Mouse (Mus musculus) E14TG2a.4 (cell line): ENCODE data around the gene Uox.

Experiments
- H3K27me3 ChIP-seq: 2 replicates; pipeline ENCODE4 v1.6.1; 2014; ENCODE audit warnings: low read length, control low read depth; ENCODE audit not compliant: insufficient read depth
- H3K36me3 ChIP-seq: 2 replicates; pipeline ENCODE4 v1.6.1; 2014; ENCODE audit warnings: low read length, control low read depth; ENCODE audit not compliant: insufficient read depth
- H3K4me1 ChIP-seq: replicated peaks from 2 replicates; pipeline ENCODE4 v1.6.1; 2014; ENCODE audit warnings: low read depth, low read length, control low read depth
- H3K4me3 ChIP-seq: replicated peaks from 2 replicates; pipeline ENCODE4 v1.5.1; 2014; ENCODE audit warnings: mild to moderate bottlenecking, low read length
- H3K9me3 ChIP-seq: 2 replicates; pipeline ENCODE4 v1.6.1; 2014; ENCODE audit warnings: low read length, control low read depth
- CTCF ChIP-seq: conservative IDR thresholded peaks from 2 replicates; pipeline ENCODE4 v1.5.1; 2014; ENCODE audit warnings: low read length
- NANOG ChIP-seq: IDR thresholded peaks from 2 replicates; pipeline ENCODE4 v1.6.1; 2014; ENCODE audit warnings: borderline replicate concordance, low read length, mixed read lengths
- POU5F1 ChIP-seq: IDR thresholded peaks from 2 replicates; pipeline ENCODE4 v1.6.1; 2014; ENCODE audit warnings: low read length, borderline replicate concordance

Uox gene

DNA sequence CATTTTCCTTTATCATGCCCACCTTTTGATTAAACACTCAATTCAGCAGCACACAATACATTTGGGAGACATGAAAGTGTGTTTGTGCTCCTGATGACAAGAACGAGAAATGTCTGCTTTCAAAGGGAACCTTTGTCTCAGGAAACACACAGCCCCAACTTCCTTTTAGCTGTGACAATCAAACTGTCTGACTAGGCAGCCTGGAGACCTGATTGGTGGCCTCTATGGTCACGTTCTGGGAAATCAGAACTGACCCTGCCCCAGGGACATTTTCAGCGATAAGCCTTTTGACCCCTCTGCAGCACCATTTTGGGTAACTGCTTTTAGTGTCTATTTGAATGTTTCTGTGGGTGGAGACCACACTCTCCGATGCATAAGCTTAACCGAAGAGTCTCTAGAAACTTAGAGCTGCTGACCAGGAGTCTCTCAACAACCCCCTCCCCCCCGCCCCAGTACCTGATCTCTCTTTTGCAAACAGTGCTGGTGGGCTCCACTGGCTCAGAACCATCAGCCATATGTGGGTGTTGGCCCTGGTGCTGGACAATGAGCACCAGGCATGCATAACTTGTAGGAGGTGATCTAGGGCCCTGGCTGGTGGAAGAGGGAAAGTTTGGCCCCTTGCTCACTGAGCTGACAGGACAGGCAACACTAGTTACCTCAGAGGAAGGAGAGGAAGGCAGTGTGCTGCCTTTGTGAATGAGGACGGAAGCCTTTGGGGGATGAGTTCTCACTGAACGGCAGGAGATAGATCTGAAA lies 58.2 kb downstream of the Uox start:
- TF ChIP-seq CTCF (no peak), NANOG (no peak), POU5F1 (no peak)
- Histone ChIP-seq H3K9me3 (no peaks in the 10 kb centered on the region), H3K36me3 (no peaks in the 10 kb centered on the region), H3K4me3 (no peak overlapping the region), H3K4me1 (no peaks in the 10 kb centered on the region), H3K27me3 (no peaks in the 10 kb centered on the region)

DNA sequence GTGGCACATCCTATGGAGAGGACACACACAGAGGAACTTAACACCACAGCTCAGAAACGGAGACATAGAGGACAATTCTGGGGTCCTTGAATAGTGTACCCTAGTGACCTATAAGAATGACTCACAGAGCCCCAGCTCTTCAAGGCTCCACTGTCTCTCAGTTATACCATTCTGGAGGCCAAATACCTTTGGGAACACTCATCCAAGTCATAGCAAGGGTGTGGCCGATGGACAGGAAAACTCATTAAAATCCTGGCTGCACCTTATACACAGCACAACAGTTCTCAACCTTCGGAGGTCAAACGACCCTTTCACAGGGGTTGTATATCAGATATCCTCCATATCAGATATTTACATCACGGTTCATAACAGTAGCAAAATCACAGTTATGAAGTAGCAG lies 62.3 kb downstream of the Uox start:
- H3K4me1 ChIP-seq, result no peaks in the 10 kb centered on the region
- TF ChIP-seq CTCF (no peak), NANOG (no peak), POU5F1 (no peak)
- H3K36me3 ChIP-seq, result no peaks in the 10 kb centered on the region
- peaks cover 8% of the 10 kb centered on the region; the same call in 1 of the 2 replicates for H3K9me3 ChIP-seq
- H3K27me3 ChIP-seq, result no peaks in the 10 kb centered on the region
- no peak overlapping the region for H3K4me3 ChIP-seq

DNA sequence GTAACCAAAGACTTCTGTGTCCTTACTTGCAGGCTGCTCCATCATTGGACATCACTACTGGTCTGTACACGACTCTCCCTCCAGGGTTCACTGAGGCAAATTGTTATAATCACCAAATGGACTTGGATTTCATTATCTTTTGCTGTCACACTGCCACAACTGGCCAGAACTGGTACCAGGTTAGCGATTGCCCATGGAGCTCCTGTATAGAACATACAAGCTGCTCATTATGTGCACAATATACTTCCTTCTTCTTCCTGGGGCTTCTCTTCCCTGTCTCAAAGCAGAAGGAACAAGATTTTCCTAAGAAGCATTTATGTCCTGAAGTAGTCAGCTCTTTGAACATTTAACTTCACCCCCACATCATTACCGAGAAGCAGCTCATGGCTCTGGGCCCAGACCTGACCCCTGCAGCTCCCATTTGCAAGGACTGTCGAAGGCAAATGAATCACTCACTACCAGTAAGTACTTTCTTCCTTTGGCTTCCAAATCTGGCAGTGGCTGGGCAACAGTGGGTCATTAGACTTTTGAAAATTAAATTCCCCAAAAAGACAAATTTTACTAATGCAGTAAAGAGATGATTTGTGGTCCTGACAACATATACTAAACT lies 71.7 kb downstream of the Uox start:
- TF ChIP-seq NANOG, result no peak
- TF ChIP-seq CTCF, result no peak
- no peak for TF ChIP-seq POU5F1
- H3K36me3 ChIP-seq, result no peaks in the 10 kb centered on the region
- peaks cover 22% of the 10 kb centered on the region for H3K9me3 ChIP-seq
- no peaks in the 10 kb centered on the region for H3K4me1 ChIP-seq
- no peak overlapping the region for H3K4me3 ChIP-seq
- no peaks in the 10 kb centered on the region for H3K27me3 ChIP-seq

DNA sequence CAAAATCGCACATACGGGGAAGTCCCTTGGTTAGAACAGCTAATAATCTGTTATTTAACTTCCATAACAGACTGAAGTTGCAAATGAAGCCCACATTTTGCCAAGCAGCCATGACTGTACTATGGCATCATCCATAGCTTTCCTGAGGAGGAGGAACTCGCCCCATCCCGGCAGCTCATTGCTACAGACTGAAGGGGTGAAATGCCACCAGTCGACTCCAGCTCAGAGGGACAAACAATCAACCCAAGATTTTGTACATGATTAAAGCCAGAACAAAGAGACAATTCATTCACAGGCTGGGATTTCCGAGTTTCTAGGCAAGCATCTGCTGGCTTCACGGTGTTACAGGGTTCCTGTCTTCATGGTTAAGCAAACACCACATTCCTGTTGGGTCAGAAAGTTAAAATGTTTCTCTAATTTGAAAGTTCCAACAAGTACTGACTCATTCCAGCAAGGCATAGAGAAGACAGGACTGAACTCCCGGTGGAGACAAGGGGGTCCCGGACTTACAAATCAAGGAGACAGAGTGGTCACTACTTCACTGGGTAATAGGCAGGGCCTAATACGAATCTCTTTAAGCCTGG lies 79.2 kb downstream of the Uox start:
- H3K27me3 ChIP-seq, result peaks cover 4% of the 10 kb centered on the region; the same call in 1 of the 2 replicates

DNA sequence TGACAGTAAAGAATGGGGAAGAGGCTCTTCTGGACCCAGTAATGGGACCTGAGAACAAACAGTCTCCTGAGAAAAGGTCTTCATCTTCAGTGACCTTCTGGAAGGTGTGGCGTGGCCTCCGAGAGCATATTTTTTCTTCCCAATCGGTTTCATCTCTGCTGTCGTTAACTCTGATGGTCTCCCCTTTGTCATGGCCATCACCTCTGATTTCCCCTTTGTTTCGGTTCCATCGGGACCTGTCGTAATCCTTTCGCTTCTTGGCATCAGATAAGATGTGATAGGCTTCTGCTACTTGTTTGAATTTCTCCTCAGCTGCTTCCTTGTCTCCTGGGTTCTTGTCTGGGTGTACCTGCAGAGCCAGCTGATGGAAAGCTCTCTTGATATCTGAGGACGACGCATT lies 80.5 kb downstream of the Uox start:
- H3K4me1 ChIP-seq, result peaks cover 12% of the 10 kb centered on the region
- peaks cover 4% of the 10 kb centered on the region; the same call in 1 of the 2 replicates for H3K27me3 ChIP-seq
- TF ChIP-seq NANOG (peak; percentile 96), POU5F1 (no peak)
- no peaks in the 10 kb centered on the region for H3K36me3 ChIP-seq
- H3K4me3 ChIP-seq, result no peak overlapping the region
- H3K9me3 ChIP-seq, result no peaks in the 10 kb centered on the region

More for the DNA sequence above, 79.2 kb downstream of the Uox start:
- Histone ChIP-seq H3K4me1 (peaks cover 4% of the 10 kb centered on the region; the same call in 1 of the 2 replicates), H3K9me3 (no peaks in the 10 kb centered on the region), H3K4me3 (no peak overlapping the region), H3K36me3 (no peaks in the 10 kb centered on the region)
- TF ChIP-seq POU5F1, result no peak
- no peak for TF ChIP-seq CTCF
- TF ChIP-seq NANOG, result no peak

DNA sequence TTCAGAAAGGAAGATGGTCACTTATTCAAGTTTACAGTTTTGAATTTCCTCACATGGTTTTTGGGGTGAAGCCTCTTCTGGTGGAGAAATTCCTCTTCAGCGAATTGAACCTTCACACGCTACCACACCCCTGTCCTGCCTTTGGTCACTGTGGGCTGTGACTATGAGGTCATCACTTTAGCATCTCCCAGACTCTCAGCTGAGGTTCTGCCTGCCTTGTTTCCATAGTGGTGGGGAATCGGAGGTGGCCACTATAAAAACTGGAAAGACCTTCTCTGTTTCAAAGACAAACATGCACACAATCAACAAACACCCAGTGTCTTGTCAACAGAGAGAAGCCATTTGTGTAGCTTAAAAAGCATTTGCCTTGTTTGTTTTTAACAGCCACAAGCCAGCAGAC lies 81.0 kb downstream of the Uox start, which contains the start of gene 4930503B20Rik:
TSS of gene 4930503B20Rik (minus strand) at position 101 of the 400 bp plus-strand sequence.
- TF ChIP-seq POU5F1 (no peak), NANOG (no peak), CTCF (no peak)
- no peaks in the 10 kb centered on the region for H3K36me3 ChIP-seq
- no peak within 1 kb of the TSS for H3K4me3 ChIP-seq

DNA sequence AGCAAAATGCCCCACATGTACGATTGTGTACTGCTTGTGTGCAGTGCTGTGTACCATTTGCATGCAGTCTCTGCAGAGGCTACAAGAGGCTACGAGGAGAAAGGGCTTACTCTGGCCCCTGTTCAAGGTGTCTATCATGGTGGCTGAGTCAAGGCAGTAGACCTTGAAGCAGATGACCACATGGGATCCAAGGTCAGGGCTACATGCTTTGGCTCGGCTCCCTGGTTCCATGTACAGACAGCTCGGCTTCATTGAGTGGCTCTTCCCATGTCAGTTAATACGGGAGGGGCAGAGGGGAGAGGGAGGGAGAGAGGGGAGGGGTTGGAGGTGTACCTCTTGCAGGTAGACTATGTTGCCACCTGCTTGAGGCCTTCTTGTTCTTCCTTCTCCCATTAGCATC lies 82.2 kb downstream of the Uox start:
- no peak for TF ChIP-seq POU5F1
- no peak for TF ChIP-seq NANOG
- TF ChIP-seq CTCF, result no peak
- H3K4me3 ChIP-seq, result no peak overlapping the region
- H3K4me1 ChIP-seq, result peaks cover 12% of the 10 kb centered on the region
- no peaks in the 10 kb centered on the region for H3K9me3 ChIP-seq
- H3K36me3 ChIP-seq, result no peaks in the 10 kb centered on the region
- H3K27me3 ChIP-seq, result peaks cover 4% of the 10 kb centered on the region; the same call in 1 of the 2 replicates

More for the DNA sequence above, 81.0 kb downstream of the Uox start, which contains the start of gene 4930503B20Rik:
- Histone ChIP-seq H3K27me3 (peaks cover 4% of the 10 kb centered on the region; the same call in 1 of the 2 replicates), H3K4me1 (peaks cover 12% of the 10 kb centered on the region), H3K9me3 (no peaks in the 10 kb centered on the region)

DNA sequence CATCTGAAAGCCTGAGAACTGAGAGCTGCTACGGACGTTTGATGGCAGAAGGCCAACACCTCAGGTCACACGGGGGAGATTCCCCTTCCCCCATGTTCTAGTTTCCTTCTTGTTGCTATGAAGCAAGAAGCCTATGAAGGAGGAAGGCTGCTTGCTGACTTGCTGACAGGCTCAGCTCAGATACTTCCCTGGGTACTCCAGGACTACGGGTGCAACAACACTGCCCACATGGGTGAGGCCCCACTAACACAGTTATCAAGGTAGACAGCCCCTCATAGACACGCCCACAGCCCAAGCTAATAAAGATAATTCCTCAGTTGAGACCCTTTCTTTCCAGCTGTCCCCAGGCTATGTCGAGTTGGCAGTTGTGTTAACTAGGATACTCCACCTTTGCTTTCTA lies 83.5 kb downstream of the Uox start:
- Histone ChIP-seq H3K27me3 (no peaks in the 10 kb centered on the region), H3K9me3 (no peaks in the 10 kb centered on the region), H3K4me1 (peaks cover 12% of the 10 kb centered on the region), H3K4me3 (no peak overlapping the region), H3K36me3 (no peaks in the 10 kb centered on the region)
- TF ChIP-seq NANOG, result no peak
